Mouse (Mus musculus): ENCODE results near the gene Tctex1d4. TPM values are rescaled to one million over a fixed set of nuclear protein-coding genes. Genes with fewer than 3 reads are reported as not detected.

Tctex1d4 gene
- total RNA-seq, 1 experiment, result 0.49 TPM

- Histone ChIP-seq H3K27ac (ENCODE audit: insufficient read depth, low read depth, low read length, poor library complexity, severe bottlenecking) (no peak overlapping the region), H3K4me1 (ENCODE audit: control insufficient read depth in 2 of 2, insufficient read depth in 2 of 2, low read length in 2 of 2, poor library complexity in 1 of 2) (peaks cover 5 to 22% of the 10 kb centered on the region in 2 experiments; a peak in 2 of 4 replicates), H3K36me3 (ENCODE audit: control insufficient read depth, insufficient read depth, low read length, poor library complexity, severe bottlenecking) (no peaks in the 10 kb centered on the region), H3K9me3 (ENCODE audit: control insufficient read depth, insufficient read depth, low read depth, low read length) (no peaks in the 10 kb centered on the region), H3K4me3 (ENCODE audit: insufficient read depth in 1 of 2, low read depth in 1 of 2, low read length in 2 of 2, poor library complexity in 1 of 2, severe bottlenecking in 1 of 2) (no peak overlapping the region), H3K9ac (ENCODE audit: insufficient read depth, low read depth, low read length, poor library complexity, severe bottlenecking) (no peak overlapping the region; the same call in 1 of the 2 replicates)
- no peak for DNase-seq (ENCODE audit: low read depth, low spot score)
- TF ChIP-seq HCFC1 (IDR thresholded peaks at IDR 0.05; ENCODE audit: borderline replicate concordance, insufficient read depth, low read length), result no peak
- no peak for TF ChIP-seq MAFK (IDR thresholded peaks at IDR 0.05; ENCODE audit: insufficient read depth, low read depth, low read length)
- no peak for TF ChIP-seq ZNF384 (IDR thresholded peaks at IDR 0.05; ENCODE audit: low read depth, low read length)
- no peak for TF ChIP-seq ZC3H11A (IDR thresholded peaks at IDR 0.05; ENCODE audit: borderline replicate concordance, low read depth, low read length)
- no peak for TF ChIP-seq CHD2 (IDR thresholded peaks at IDR 0.05; ENCODE audit: low read depth, low read length)
- in situ Hi-C loops (cut with MboI; ENCODE audit: low sequenced_read_pairs in 2 of 2, unreplicated experiment in 2 of 2), result loop anchor here in 1 of 2 experiments (25.0 kb wide), 1 partner anchor 328 kb away; the partner anchor contains the start of genes Hpdl, Mutyh and Toe1
Measured at GRCm38 (mm10) chr4:117140613-117141012, 14.0 kb downstream of the Tctex1d4 start.

GRCm38 (mm10) chr4:117143023-117143422 is 16.4 kb downstream of the Tctex1d4 start:
- Histone ChIP-seq H3K27ac (ENCODE audit: insufficient read depth, low read depth, low read length, poor library complexity, severe bottlenecking) (no peak overlapping the region), H3K36me3 (ENCODE audit: control insufficient read depth, insufficient read depth, low read length, poor library complexity, severe bottlenecking) (no peaks in the 10 kb centered on the region), H3K9ac (ENCODE audit: insufficient read depth, low read depth, low read length, poor library complexity, severe bottlenecking) (no peak overlapping the region), H3K4me1 (ENCODE audit: control insufficient read depth in 2 of 2, insufficient read depth in 2 of 2, low read length in 2 of 2, poor library complexity in 1 of 2) (peaks cover 0 to 18% of the 10 kb centered on the region in 2 experiments; a peak in 2 of 4 replicates), H3K4me3 (ENCODE audit: insufficient read depth in 1 of 2, low read depth in 1 of 2, low read length in 2 of 2, poor library complexity in 1 of 2, severe bottlenecking in 1 of 2) (no peak overlapping the region), H3K9me3 (ENCODE audit: control insufficient read depth, insufficient read depth, low read depth, low read length) (no peaks in the 10 kb centered on the region)
- in situ Hi-C loops (cut with MboI; ENCODE audit: low sequenced_read_pairs in 2 of 2, unreplicated experiment in 2 of 2), result loop anchor here in 1 of 2 experiments (25.0 kb wide), 1 partner anchor 331 kb away; the partner anchor contains the start of genes Hpdl, Mutyh and Toe1
- DNase-seq (ENCODE audit: low read depth, low spot score), result no peak
- TF ChIP-seq CHD2 (IDR thresholded peaks at IDR 0.05; ENCODE audit: low read depth, low read length) (no peak), ZNF384 (IDR thresholded peaks at IDR 0.05; ENCODE audit: low read depth, low read length) (no peak), ZC3H11A (IDR thresholded peaks at IDR 0.05; ENCODE audit: borderline replicate concordance, low read depth, low read length) (no peak), HCFC1 (IDR thresholded peaks at IDR 0.05; ENCODE audit: borderline replicate concordance, insufficient read depth, low read length) (no peak), MAFK (IDR thresholded peaks at IDR 0.05; ENCODE audit: insufficient read depth, low read depth, low read length) (no peak)

GRCm38 (mm10) chr4:117145248-117145647 is 18.7 kb downstream of the Tctex1d4 start:
- no peak for DNase-seq (ENCODE audit: low read depth, low spot score)
- H3K9me3 ChIP-seq (ENCODE audit: control insufficient read depth, insufficient read depth, low read depth, low read length), result no peaks in the 10 kb centered on the region
- in situ Hi-C loops (cut with MboI; ENCODE audit: low sequenced_read_pairs in 2 of 2, unreplicated experiment in 2 of 2), result loop anchor here in 1 of 2 experiments (25.0 kb wide), 1 partner anchor 333 kb away; the partner anchor contains the start of genes Hpdl, Mutyh and Toe1
- H3K36me3 ChIP-seq (ENCODE audit: control insufficient read depth, insufficient read depth, low read length, poor library complexity, severe bottlenecking), result peaks cover 6% of the 10 kb centered on the region
- peaks cover 0 to 15% of the 10 kb centered on the region in 2 experiments; a peak in 1 of 4 replicates for H3K4me1 ChIP-seq (ENCODE audit: control insufficient read depth in 2 of 2, insufficient read depth in 2 of 2, low read length in 2 of 2, poor library complexity in 1 of 2)
- TF ChIP-seq ZNF384 (IDR thresholded peaks at IDR 0.05; ENCODE audit: low read depth, low read length), result no peak
- no peak for TF ChIP-seq CHD2 (IDR thresholded peaks at IDR 0.05; ENCODE audit: low read depth, low read length)
- TF ChIP-seq ZC3H11A (IDR thresholded peaks at IDR 0.05; ENCODE audit: borderline replicate concordance, low read depth, low read length), result no peak
- no peak for TF ChIP-seq HCFC1 (IDR thresholded peaks at IDR 0.05; ENCODE audit: borderline replicate concordance, insufficient read depth, low read length)
- no peak for TF ChIP-seq MAFK (IDR thresholded peaks at IDR 0.05; ENCODE audit: insufficient read depth, low read depth, low read length)
- no peak overlapping the region for H3K9ac ChIP-seq (ENCODE audit: insufficient read depth, low read depth, low read length, poor library complexity, severe bottlenecking)
- H3K4me3 ChIP-seq (ENCODE audit: insufficient read depth in 1 of 2, low read depth in 1 of 2, low read length in 2 of 2, poor library complexity in 1 of 2, severe bottlenecking in 1 of 2), result no peak overlapping the region
- no peak overlapping the region for H3K27ac ChIP-seq (ENCODE audit: insufficient read depth, low read depth, low read length, poor library complexity, severe bottlenecking)

- Histone ChIP-seq H3K4me3 (ENCODE audit: insufficient read depth in 1 of 2, low read depth in 1 of 2, low read length in 2 of 2, poor library complexity in 1 of 2, severe bottlenecking in 1 of 2) (peak overlapping the region in 1 of 2 experiments; percentile 6; a peak in 1 of 4 replicates), H3K9ac (ENCODE audit: insufficient read depth, low read depth, low read length, poor library complexity, severe bottlenecking) (peak overlapping the region; percentile 19), H3K36me3 (ENCODE audit: control insufficient read depth, insufficient read depth, low read length, poor library complexity, severe bottlenecking) (peaks cover 13% of the 10 kb centered on the region), H3K9me3 (ENCODE audit: control insufficient read depth, insufficient read depth, low read depth, low read length) (no peaks in the 10 kb centered on the region), H3K27ac (ENCODE audit: insufficient read depth, low read depth, low read length, poor library complexity, severe bottlenecking) (no peak overlapping the region), H3K4me1 (ENCODE audit: control insufficient read depth in 2 of 2, insufficient read depth in 2 of 2, low read length in 2 of 2, poor library complexity in 1 of 2) (peaks cover 0 to 14% of the 10 kb centered on the region in 2 experiments; a peak in 1 of 4 replicates)
- TF ChIP-seq ZNF384 (IDR thresholded peaks at IDR 0.05; ENCODE audit: low read depth, low read length), result peak; percentile 36; the same call in 1 of the 2 replicates
- TF ChIP-seq MAFK (IDR thresholded peaks at IDR 0.05; ENCODE audit: insufficient read depth, low read depth, low read length), result 0 out of 2 replicates have a peak, but pooled peaks have one; percentile 14
- peak; percentile 45; the same call in 1 of the 2 replicates for TF ChIP-seq HCFC1 (IDR thresholded peaks at IDR 0.05; ENCODE audit: borderline replicate concordance, insufficient read depth, low read length)
- TF ChIP-seq CHD2 (IDR thresholded peaks at IDR 0.05; ENCODE audit: low read depth, low read length), result no peak
- peak; percentile 99 for DNase-seq (ENCODE audit: low read depth, low spot score)
- in situ Hi-C loops (cut with MboI; ENCODE audit: low sequenced_read_pairs in 2 of 2, unreplicated experiment in 2 of 2), result loop anchor here in 1 of 2 experiments (25.0 kb wide), 1 partner anchor 334 kb away; the partner anchor contains the start of genes Hpdl, Mutyh and Toe1
Measured at GRCm38 (mm10) chr4:117146176-117146575, 19.6 kb downstream of the Tctex1d4 start.

All from ES-E14 (cell line).